Mouse (Mus musculus): Measurements from ENCODE around the gene St6galnac3. TPM values are rescaled to one million over a fixed set of nuclear protein-coding genes. Genes with fewer than 3 reads are reported as not detected.

St6galnac3 gene
- total and polyA plus RNA-seq, 2 experiments from 2014 or later: 7.3 to 9.9 TPM

DNA sequence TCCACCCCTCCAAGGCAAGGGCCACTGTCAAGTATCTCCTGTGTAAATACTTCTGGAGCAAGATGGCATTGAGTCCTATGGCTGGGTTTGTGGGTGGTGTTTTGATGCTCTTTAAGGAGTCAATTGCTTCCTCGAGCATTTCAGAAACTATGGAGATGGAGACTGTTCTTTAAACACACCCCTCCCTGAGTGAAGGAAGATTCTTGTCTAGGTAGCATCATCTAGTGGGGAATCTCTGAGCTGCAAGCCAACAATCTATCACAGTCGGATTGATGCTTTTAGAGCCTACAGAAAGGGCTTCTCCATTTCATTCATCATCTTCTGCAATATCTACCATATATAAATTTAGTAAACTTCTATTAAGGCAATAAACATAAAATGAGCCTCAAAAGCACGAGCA is 157.1 kb downstream of the St6galnac3 start:
- Histone ChIP-seq H3K4me2 (ENCODE audit: low read depth, low read length) (no peak overlapping the region), H3K27ac (no peak overlapping the region), H3K4me1 (ENCODE audit: insufficient read depth, low read length) (0 out of 2 replicates have a peak, but pooled peaks cover 4% of the 10 kb centered on the region), H3K9me3 (ENCODE audit: low read length) (no peaks in the 10 kb centered on the region), H3K27me3 (ENCODE audit: insufficient read depth, low read length) (no peaks in the 10 kb centered on the region), H3K36me3 (ENCODE audit: insufficient read depth, low read length) (no peaks in the 10 kb centered on the region), H3K4me3 (ENCODE audit: low read length) (no peak overlapping the region), H3K9ac (replicated peaks; ENCODE audit: low read length) (no peak overlapping the region)
- TF ChIP-seq CTCF (IDR thresholded peaks at IDR 0.05; ENCODE audit: low read depth): peak; percentile 79
- WGBS: 47% methylated on average over 3 of the region's 3 CpGs
- ATAC-seq: peak; percentile 40; the same call in 1 of the 2 replicates
- peak; percentile 65 for DNase-seq (ENCODE audit: low spot score)

- no peak overlapping the region for H3K4me3 ChIP-seq (ENCODE audit: low read length)
- WGBS: 41% methylated on average over 4 of the region's 4 CpGs
- no peak overlapping the region for H3K9ac ChIP-seq (replicated peaks; ENCODE audit: low read length)
- H3K4me1 ChIP-seq (ENCODE audit: insufficient read depth, low read length): 0 out of 2 replicates have a peak, but pooled peaks cover 4% of the 10 kb centered on the region
- no peak overlapping the region for H3K4me2 ChIP-seq (ENCODE audit: low read depth, low read length)
- no peaks in the 10 kb centered on the region for H3K27me3 ChIP-seq (ENCODE audit: insufficient read depth, low read length)
- no peak overlapping the region for H3K27ac ChIP-seq
- peak; percentile 42 for DNase-seq (ENCODE audit: low spot score)
- no peaks in the 10 kb centered on the region for H3K9me3 ChIP-seq (ENCODE audit: low read length)
- ATAC-seq: peak; percentile 58
- no peak for TF ChIP-seq CTCF (IDR thresholded peaks at IDR 0.05; ENCODE audit: low read depth)
- no peaks in the 10 kb centered on the region for H3K36me3 ChIP-seq (ENCODE audit: insufficient read depth, low read length)
These were observed 157.5 kb downstream of the St6galnac3 start for GRCm38 (mm10) chr3:153567512-153567911.

- TF ChIP-seq CTCF (IDR thresholded peaks at IDR 0.05; ENCODE audit: low read depth): no peak
- Histone ChIP-seq H3K4me2 (ENCODE audit: low read depth, low read length) (no peak overlapping the region), H3K9me3 (ENCODE audit: low read length) (no peaks in the 10 kb centered on the region), H3K4me1 (ENCODE audit: insufficient read depth, low read length) (0 out of 2 replicates have a peak, but pooled peaks cover 4% of the 10 kb centered on the region), H3K36me3 (ENCODE audit: insufficient read depth, low read length) (no peaks in the 10 kb centered on the region), H3K9ac (replicated peaks; ENCODE audit: low read length) (no peak overlapping the region), H3K4me3 (ENCODE audit: low read length) (no peak overlapping the region), H3K27ac (no peak overlapping the region), H3K27me3 (ENCODE audit: insufficient read depth, low read length) (no peaks in the 10 kb centered on the region)
- WGBS: 90% methylated on average over 2 of the region's 2 CpGs
- ATAC-seq (no peak), DNase-seq (ENCODE audit: low spot score) (no peak)
These were observed 158.9 kb downstream of the St6galnac3 start for GRCm38 (mm10) chr3:153566100-153566499.

GRCm38 (mm10) chr3:153560897-153561296 is 164.1 kb downstream of the St6galnac3 start:
- H3K4me3 ChIP-seq (ENCODE audit: low read length): no peak overlapping the region
- H3K27me3 ChIP-seq (ENCODE audit: insufficient read depth, low read length): no peaks in the 10 kb centered on the region
- H3K36me3 ChIP-seq (ENCODE audit: insufficient read depth, low read length): no peaks in the 10 kb centered on the region
- no peak overlapping the region for H3K9ac ChIP-seq (replicated peaks; ENCODE audit: low read length)
- H3K4me2 ChIP-seq (ENCODE audit: low read depth, low read length): no peak overlapping the region
- H3K9me3 ChIP-seq (ENCODE audit: low read length): no peaks in the 10 kb centered on the region
- no peak overlapping the region for H3K27ac ChIP-seq
- no peak for ATAC-seq
- H3K4me1 ChIP-seq (ENCODE audit: insufficient read depth, low read length): 0 out of 2 replicates have a peak, but pooled peaks cover 3% of the 10 kb centered on the region
- TF ChIP-seq CTCF (IDR thresholded peaks at IDR 0.05; ENCODE audit: low read depth): no peak
- no peak for DNase-seq (ENCODE audit: low spot score)
- 86% methylated on average over 6 of the region's 6 CpGs for WGBS

DNA sequence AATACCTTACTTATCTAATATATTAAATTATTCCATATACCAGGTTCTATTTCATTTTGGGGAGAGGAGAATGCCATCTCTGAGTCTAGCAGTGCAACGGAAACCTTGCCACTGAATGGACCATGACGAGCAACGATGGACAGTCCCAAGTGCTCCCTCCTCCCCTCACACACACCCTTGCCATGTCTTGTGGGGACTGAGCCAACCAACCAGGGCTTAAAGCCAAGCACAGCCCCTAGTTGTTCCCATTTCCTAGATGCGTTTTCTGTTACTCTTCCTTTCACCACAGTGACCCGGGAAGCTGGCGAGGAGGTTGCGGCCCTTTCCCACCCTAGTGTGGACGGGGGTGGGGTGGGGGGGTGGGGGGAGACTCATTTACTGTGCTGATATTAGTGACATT is 165.4 kb downstream of the St6galnac3 start:
- H3K9ac ChIP-seq (replicated peaks; ENCODE audit: low read length): no peak overlapping the region
- H3K27ac ChIP-seq: no peak overlapping the region
- no peak overlapping the region for H3K4me2 ChIP-seq (ENCODE audit: low read depth, low read length)
- WGBS: 69% methylated on average over 8 of the region's 8 CpGs
- ATAC-seq (no peak), DNase-seq (ENCODE audit: low spot score) (no peak)
- H3K36me3 ChIP-seq (ENCODE audit: insufficient read depth, low read length): no peaks in the 10 kb centered on the region
- no peak overlapping the region for H3K4me3 ChIP-seq (ENCODE audit: low read length)
- no peak for TF ChIP-seq CTCF (IDR thresholded peaks at IDR 0.05; ENCODE audit: low read depth)
- no peaks in the 10 kb centered on the region for H3K9me3 ChIP-seq (ENCODE audit: low read length)
- H3K27me3 ChIP-seq (ENCODE audit: insufficient read depth, low read length): no peaks in the 10 kb centered on the region
- 0 out of 2 replicates have a peak, but pooled peaks cover 3% of the 10 kb centered on the region for H3K4me1 ChIP-seq (ENCODE audit: insufficient read depth, low read length)

DNA sequence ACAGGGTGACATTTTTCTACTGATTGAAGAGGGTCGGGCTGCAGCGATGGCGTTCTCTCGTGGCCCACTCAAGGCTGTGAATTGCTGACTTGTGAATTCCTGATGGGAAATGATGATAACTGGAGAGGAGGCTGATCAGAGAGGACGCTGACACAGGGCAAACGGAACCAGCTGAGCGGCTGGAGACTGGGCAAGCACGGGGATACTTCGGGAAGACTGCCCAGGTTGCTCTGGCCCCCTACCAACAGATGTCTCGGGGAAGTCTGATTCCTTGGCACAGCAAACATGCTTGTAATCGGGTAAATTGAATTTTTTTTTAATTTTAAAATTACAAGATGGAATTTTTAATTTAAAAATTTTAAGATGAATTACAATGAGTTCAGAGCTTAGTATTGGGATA is 168.4 kb downstream of the St6galnac3 start:
- WGBS: 43% methylated on average over 11 of the region's 11 CpGs
- H3K4me1 ChIP-seq (ENCODE audit: insufficient read depth, low read length): 0 out of 2 replicates have a peak, but pooled peaks cover 3% of the 10 kb centered on the region
- H3K27me3 ChIP-seq (ENCODE audit: insufficient read depth, low read length): no peaks in the 10 kb centered on the region
- H3K9ac ChIP-seq (replicated peaks; ENCODE audit: low read length): no peak overlapping the region
- ATAC-seq: no peak
- no peak overlapping the region for H3K27ac ChIP-seq
- peak; percentile 34 for DNase-seq (ENCODE audit: low spot score)
- TF ChIP-seq CTCF (IDR thresholded peaks at IDR 0.05; ENCODE audit: low read depth): no peak
- H3K4me3 ChIP-seq (ENCODE audit: low read length): no peak overlapping the region
- H3K36me3 ChIP-seq (ENCODE audit: insufficient read depth, low read length): no peaks in the 10 kb centered on the region
- no peaks in the 10 kb centered on the region for H3K9me3 ChIP-seq (ENCODE audit: low read length)
- H3K4me2 ChIP-seq (ENCODE audit: low read depth, low read length): no peak overlapping the region

DNA sequence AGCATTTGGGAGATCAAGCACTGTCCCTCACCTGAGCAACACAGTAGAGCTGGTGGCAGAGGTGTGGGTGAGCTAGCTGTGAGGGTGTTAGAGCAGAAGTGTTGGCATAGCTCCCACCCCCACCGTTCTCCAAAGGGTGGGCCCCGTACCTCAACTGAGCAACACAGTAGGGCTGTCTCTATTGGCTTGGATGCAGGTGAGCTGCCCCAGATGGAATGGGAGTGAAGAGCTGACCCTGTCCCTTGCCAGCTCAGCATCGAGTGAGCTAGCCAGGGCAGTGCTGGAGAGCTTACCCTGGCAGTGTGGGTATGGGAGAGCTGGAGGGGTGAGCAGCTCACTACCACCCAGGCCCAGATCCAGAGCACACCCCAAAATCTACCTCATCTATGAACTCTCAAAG is 171.3 kb downstream of the St6galnac3 start:
- Histone ChIP-seq H3K4me1 (ENCODE audit: insufficient read depth, low read length) (0 out of 2 replicates have a peak, but pooled peaks cover 3% of the 10 kb centered on the region), H3K9ac (replicated peaks; ENCODE audit: low read length) (no peak overlapping the region), H3K27me3 (ENCODE audit: insufficient read depth, low read length) (no peaks in the 10 kb centered on the region), H3K36me3 (ENCODE audit: insufficient read depth, low read length) (no peaks in the 10 kb centered on the region), H3K4me3 (ENCODE audit: low read length) (no peak overlapping the region), H3K27ac (no peak overlapping the region), H3K4me2 (ENCODE audit: low read depth, low read length) (no peak overlapping the region), H3K9me3 (ENCODE audit: low read length) (no peaks in the 10 kb centered on the region)
- DNase-seq (ENCODE audit: low spot score) (no peak), ATAC-seq (peak; percentile 27; the same call in 1 of the 2 replicates)
- TF ChIP-seq CTCF (IDR thresholded peaks at IDR 0.05; ENCODE audit: low read depth): no peak
- 94% methylated on average over 3 of the region's 3 CpGs for WGBS
